Mouse (Mus musculus) erythroblast, adult 5-6 weeks (primary cell): ENCODE measurements around the gene Rbm42. TPM values are rescaled to one million over a fixed set of nuclear protein-coding genes. Genes with fewer than 3 reads are reported as not detected.
A peak's percentile ranks its signal among the peaks of the same experiment; 100 is the strongest.

Experiments
- ATAC-seq: replicated peaks from 2 replicates; pipeline ENCODE4 v1.8.0; 2016; ENCODE audit warnings: moderate number of reproducible peaks, mild to moderate bottlenecking, moderate TSS enrichment, inconsistent platforms; ENCODE audit not compliant: poor library complexity, low FRiP score, severe bottlenecking
- total RNA-seq, 2 experiments: library from RNA; stranded (forward) in 1 of 2; stranded (reverse) in 1 of 2; fragments of 150-400 nt in 1 of 2; fragments of 200-764, 138-1000 nt in 1 of 2; gene quantifications; 2 replicates each; pipeline versions ENCODE4 v1.2.3 to v1.2.4; 2015 to 2017; ENCODE audit warnings: low replicate concordance in 2 of 2

Rbm42 gene
- total RNA-seq, 2 experiments from 2014 or later = 14.0 to 22.5 TPM

DNA sequence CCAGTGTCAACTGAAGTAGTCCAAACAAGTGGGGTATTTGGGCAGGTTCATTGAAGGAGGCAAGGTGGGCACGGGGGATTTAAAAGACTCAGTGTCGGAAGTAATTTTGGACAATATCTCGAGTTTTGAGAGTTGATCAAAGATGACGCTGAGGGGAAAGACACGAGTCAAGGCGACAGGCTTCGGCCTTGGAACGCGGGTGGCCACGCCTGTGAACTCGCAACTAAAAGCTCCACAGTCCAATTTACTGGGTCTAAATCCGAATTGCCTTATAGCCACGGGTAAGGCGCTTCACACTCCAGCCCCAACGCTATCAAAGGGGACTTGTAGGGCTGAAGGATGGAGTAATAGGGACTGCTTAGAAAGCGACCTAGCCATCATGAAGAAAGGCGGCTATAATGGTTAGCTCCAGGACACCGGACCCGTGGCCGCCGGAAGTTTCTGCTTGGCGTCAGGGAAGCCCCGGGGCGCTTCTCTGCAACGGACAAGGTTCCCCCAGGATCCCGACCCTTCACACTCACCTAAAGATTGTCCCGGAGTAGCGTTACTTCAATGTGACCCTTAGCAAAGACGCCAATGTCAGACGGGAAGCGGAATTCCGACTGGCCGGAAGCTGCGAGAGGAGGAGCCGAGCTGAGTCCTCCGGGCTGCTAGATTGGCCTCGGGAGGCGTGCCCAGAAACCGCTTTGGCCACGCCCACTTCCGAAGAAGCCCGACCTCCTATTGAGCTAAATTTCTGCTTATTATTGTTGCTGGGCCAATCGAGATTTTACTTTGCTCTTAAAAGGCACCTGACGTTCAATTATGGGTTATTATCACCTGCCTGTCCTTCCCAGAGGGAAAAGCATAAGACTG lies 24.4 kb downstream of the Rbm42 start, which contains the start of gene Cox6b1:
Gene Cox6b1 (minus strand): TSS at position 622 of the 855 bp plus-strand sequence.
- ATAC-seq = peak; percentile 98

DNA sequence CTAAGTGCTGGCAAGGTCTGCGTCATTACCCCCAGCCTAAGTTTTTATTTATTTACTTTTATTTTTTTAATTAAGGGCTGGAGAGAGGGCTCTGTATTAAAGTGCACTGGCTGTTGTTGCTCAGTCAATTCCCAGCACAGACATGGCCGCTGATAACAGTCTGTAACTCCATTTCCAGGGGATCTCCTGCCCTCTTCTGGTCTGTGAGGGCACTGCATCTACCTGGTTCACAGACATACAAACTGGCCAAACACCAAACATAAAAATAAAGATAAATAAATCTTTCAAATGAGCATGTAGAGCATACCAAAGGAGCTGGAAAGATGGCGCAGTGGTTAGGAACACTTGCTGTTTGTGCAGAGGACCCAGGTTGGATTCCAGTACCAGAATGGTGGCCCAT lies 30.9 kb downstream of the Rbm42 start:
- peak; percentile 59; the same call in 1 of the 2 replicates for ATAC-seq

DNA sequence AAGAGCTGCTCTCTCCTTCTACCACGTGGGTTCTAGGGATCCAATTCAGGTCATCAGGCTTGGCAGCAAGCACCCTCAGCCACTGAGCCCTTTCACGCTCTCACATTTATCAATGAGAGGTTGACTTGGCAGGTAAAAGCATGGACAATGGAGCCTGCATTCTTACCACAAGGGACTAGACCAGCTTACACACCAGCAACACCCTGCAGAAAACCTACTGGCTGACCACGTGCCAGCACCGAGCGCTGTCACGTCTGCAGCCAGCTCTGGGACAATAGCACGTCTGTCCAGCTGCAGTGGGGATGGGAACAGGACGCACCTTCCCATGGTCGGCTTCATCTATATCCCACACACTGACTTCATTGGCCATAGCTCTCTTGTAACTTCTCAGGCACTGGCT lies 31.5 kb downstream of the Rbm42 start:
- ATAC-seq = no peak

DNA sequence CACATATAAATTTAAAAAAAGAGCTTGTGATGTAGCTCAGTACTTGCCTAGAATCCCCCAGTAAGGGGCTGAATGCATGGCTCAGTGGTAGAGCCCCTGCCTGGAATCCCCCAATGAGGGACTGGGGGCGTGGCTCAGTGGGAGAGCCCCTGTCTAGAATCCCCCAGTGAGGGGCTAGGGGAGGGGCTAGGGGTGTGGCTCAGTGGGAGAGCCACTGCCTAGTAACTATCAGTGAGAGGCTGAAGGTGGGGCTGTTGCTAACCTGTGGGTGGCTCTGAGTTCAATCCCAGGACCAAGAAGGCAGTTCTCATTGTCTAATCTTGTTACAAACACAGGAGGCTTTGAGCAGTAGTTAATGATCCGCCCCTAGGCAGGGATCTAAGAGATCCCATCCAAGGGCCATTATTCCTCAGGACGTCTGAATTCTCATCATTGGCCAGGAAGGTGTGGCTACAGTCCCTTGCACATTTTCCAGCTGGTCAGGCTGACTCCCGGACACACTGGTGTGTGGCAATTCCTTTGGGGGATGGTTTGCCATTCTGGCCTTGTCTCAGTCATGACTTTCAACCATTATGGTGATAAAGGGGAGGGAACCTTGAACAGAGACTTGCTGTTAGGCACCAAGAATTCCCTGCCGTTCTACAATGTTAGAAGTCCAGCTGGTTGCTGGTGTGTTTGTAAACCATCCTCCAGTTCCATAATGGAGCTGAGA lies 34.9 kb downstream of the Rbm42 start:
- ATAC-seq = no peak

DNA sequence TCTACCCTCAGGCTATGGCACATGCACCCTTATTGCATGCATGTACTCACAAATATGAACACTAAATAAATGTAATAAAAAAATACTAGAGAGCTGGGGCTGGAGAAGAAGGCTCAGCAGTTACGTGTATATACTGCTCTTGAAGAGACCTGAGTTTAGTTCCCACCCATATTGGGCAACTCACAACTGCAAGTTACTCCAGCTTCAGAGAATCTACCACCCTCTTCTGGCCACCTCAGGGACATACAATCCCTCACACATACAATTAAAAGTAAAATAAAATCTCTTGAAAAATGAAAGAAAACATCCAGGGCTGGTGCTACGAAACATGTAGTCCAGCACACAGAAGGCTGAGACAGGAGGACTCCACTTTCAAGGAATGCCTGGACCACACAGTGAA lies 35.7 kb downstream of the Rbm42 start:
- ATAC-seq = no peak

DNA sequence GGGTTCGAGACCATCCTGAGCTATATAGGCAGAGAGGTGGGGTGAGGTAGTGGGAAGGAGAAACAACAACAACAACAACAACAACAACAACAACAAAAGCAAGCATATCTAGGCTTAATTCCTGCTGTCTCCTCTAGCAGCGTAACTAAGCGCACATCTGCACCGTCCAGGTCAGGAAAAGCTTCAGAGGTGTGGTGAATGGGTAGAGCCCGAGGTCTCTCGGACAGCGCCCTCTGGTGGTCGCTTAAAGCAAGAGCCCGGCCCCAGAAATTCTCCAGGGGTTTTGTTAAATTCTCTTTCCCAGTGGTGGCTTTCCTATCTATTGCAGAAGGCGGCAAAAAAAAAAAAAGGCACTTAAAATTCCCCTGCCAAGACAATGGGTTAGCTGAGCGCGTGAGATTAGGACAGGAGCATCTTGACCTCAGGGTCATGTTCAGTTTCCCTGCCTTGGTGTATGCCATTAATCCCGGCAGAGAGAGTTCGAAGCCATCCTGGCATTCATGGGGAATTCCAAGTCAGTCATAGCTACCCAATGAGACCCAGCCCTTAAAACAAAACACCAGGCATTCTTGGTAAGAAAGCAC lies 36.5 kb downstream of the Rbm42 start:
- ATAC-seq = peak; percentile 80

DNA sequence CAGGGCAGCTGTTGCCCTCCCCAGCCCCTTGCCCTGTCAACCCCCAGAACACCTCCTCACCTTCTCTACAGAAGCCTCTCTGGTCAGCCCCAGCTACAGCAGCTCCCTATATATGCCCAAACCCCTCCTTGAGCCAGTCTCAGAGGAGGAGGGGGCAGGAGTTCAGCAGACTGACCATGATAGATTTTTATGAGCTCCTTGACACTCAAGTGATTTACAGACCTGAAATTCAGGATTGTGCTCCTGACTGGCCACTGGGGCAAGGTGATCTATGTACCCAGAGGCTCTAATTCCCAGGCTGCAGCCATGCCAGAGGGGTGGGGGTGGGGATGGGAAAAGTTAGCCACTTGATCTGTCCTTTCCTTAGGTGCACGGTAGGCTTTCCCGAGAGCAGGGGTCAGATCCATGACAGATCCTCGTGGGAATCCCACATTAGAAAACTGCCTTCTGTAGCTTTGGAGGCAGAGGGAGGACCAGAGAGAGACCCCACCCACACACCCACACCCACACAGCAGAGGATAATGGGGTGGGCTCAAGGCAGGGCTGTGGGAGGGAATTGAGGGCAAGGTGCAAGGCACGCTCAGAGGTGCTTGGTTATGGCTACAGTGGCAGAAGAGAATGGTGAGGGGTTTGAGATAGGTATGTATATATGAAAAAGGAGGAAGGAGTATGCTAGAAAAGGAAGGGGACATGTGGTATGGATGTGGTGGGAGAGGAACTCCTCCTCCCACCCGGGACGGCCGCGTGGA lies 37.3 kb downstream of the Rbm42 start, which contains the start of gene Upk1a:
Gene Upk1a (minus strand): TSS at position 194 of the 749 bp plus-strand sequence.
- ATAC-seq = no peak

DNA sequence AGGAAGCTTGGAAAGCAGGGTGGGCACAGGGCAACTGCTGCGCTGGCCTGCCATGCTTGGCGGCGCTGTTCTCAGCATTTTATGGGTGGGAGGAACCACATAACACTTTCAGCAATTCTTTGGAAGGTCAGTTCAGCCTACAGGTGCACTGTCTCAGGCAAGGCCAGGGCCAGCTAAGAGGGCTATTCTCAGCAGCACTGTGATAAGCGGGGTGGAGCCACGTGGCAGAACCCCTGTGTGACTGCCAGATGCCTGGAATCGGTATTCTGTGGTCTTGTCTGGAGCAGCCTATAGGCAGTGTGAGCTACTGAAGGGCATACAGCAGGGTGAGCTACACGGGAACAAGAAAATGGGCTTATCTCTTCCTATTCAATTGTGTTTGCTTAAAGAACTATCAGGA lies 40.1 kb downstream of the Rbm42 start:
- no peak for ATAC-seq

DNA sequence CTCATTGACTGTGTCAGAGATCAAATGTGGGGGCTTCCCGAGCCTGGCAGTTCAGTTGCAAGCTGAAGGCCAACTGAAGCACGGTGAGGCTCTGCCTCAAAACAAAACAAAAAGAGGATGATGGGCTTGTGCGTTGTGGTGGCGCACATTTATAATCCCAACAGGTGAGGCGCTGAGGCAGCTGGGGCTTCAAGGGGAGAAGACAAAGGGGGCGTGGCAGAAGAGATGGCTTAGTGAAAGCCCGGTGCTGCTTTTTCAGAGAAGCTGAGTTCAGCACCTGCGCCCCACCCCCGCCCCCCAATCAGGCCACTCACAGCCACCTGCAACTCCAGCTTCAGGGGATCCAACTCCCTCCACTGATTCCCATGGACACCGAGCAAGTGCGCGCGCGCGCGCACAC lies 41.6 kb downstream of the Rbm42 start:
- no peak for ATAC-seq

DNA sequence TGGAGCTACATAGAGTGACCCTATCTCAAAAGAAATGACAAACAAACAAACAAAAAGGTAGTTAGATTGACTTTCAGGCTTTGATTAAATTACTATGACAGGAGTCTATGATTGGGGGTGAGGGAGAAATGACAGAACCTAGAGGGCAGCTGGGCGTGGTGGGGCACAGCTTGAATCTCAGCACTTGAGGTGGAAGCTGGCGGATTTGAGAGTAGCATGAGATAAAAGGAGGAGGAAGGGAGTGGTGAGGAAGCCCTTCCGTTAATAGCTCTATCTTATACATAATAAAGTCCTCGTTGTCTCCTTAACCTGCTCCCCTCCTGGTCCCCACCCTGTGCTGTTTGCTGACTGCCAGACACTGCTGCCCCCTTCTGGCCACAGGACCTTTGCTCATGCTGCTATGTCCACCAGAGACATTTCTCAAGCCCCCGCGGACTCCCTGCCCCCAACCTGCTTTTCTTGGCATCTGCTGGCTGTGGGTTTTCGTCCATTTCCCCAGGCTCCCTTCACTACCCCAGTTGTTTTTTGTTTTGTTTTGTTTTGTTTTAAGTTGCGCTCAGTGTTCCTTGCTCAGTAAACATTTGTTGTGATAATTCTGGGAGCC lies 42.3 kb downstream of the Rbm42 start:
- ATAC-seq = peak; percentile 81

DNA sequence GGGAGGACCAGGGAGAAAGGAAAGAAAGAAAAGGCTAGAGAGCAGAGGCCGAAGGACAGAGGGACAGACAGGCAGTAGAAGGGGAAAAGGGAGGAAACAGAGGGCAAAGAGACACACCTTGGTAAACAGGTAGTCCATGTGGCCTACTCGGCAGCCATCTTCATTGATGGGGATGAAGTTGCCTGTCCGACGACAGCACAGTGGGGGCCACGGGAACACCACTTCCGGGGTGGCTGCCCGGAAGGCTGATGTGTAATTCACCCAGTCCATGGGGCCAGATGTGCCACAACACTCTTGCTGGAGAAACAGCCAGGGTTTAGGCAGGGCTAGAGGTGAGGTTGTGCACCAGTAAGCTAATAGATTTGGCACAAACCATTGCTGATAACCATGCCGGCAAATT lies 45.2 kb downstream of the Rbm42 start:
- ATAC-seq = no peak

DNA sequence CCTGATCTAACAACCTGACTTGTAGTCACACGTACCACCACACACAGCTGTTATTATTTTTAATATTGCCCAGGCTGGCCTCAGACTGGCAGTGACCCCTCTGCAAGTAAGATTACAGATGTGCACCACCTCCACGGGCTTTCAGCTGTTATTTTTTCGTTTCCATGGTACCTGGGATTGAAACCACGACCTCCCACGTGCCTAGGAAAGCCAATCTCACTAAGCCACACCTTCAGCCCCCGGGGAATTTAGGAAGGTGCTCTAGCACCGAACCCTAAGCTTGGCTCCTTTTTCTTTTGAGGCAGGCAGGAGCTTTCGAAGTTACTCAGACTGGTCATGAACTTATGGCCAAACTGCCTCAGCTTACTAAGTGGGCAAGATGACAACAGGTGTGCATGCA lies 45.7 kb downstream of the Rbm42 start:
- no peak for ATAC-seq

DNA sequence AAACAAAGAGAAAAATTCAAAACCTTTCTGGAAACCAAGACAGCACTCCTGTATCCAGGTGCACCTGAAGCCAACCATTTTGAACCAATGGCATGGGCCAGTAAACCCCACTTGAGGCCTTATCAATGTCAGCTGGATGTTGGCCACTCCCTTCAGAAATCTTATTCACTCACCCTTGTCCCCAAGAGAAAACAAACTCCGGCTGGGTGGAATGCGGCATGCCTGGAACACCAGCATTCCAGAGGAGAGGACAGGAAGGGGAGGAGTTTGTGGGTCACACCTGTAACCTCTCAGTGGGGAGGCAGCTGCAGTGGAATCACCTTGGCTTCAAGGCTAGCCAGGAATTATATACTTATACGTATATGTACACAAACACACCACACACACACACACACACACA lies 47.5 kb downstream of the Rbm42 start:
- ATAC-seq = no peak

DNA sequence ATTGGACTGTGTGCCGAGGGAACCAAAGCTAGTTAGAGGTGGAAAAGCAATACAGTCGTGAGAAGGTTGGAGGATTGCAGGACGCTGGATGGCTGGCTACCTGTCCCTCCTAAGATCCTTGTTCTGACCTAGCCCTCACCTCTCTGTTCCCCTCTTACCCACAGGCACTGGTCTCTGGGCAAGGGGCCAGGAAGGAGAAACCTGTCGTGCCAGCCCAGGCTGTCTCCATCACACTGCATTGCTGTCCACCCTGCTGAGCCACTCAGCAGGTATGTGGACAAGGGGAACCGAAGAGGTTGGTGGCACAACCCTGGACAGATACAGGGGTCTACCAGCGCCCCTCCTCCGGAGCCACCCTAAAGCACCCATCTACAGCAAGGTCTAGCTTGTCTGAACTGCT lies 49.5 kb downstream of the Rbm42 start:
- no peak for ATAC-seq

DNA sequence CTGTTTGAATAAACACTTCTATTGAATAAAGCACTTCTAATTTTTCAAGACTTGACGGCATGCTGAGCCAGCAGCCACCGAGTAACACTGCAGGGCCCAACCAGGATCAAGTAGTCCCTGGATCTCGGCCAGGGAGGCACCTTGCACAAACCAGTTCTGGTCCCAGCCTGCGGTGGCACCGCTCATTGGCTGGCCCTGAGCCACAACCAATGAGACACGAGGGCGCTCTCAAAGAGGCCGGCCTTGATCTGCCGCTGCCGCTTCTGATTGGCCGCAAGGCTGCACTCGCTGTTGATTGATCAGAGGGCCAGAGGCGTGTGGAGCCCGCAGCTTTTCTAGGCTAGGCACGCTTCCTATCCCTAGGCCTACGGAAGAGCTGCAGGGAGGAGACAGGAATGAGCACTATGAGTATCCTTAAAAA lies 50.2 kb downstream of the Rbm42 start:
- ATAC-seq = peak; percentile 98

DNA sequence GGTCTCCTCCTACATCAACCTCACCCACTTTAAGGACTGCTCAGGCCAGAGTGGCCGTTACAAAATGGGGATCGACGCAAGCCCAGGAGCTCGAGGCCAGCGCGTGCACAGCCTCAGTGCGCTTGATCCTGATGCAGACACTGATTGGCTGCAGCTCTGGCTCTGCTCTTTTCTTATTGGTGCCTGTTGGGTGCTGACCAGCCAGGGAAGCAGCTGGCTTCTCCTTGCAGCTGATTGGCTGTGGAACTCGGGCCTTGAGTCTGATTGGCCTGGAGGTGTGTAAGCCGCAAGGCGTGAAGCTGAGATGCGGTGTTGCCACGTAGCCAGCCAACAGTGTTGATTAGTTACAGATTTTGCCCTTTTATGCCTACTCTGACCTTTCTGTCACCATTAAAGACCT lies 51.3 kb downstream of the Rbm42 start, which contains the start of gene Zbtb32:
Gene Zbtb32 (minus strand): TSS at position 124 of the 400 bp plus-strand sequence.
- no peak for ATAC-seq

DNA sequence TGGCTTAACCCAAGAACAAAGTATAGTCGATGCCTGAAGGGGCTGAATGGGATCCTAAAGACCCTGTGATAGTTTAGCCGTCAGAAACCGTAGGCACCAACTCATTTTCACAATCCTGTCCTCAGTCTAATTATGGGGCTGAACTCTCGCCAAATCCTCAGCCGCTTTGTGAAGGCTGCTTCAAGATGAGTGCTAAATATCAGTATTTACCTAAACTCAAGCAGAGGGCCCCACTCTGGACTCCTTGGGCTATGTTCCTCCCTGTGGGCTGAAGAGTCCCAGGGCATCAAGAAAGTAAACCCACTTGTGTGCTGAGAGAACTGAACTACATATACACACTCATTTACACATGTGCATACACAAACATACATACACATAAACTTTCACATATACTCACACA lies 53.3 kb downstream of the Rbm42 start:
- no peak for ATAC-seq

DNA sequence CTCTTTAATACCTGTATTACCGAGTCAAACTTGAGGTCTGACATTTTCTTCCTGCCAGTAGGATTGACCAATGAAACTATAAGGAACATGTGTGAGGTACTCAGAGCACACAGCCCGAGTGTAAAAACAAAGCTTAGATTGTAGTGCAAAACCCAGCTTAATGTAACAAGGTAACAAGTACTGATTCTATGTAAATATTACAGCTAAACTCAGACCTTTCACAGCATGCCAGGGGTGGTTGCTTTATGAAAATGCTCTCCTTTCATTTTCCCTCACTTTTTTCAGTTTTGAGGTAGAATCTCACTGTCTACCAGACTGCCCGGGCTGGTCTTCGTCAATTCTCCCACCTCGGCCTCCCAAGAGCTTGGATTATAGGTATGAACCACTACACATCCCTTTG lies 54.0 kb downstream of the Rbm42 start:
- no peak for ATAC-seq

DNA sequence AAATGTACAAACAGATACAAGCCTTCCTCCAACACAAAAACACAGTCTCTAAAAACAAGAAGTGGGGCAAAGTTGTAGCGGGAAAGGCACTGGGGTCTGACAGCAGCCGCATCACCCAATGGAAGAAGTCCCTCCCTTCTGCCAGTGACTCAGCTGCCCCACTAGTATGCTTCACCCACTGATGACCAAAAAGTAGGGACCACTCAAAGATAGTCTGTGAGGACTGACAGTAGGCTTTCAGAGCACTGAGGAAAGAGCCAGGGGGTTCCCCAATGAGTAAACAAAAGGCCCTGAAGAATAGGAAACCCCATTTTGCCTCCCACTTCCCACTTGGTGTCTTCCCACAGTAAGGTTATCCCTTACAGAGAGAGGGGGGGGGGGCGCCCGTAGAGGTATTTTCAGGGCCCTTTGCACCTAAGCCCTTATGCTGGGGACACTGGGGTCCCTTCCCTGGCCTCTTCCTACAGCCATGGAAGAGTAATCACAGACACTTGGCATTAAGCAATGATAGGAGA lies 55.5 kb downstream of the Rbm42 start:
- no peak for ATAC-seq
